Mouse (Mus musculus) cerebellum, adult 2 months (tissue): ENCODE results near the gene Slit3.

Source experiments
- CTCF ChIP-seq: fragments of 200-500 bp; IDR thresholded peaks from 2 replicates; pipeline ENCODE4 v1.5.1; 2011; ENCODE audit warnings: low read depth, mild to moderate bottlenecking, control low read depth, low read length, moderate library complexity, borderline replicate concordance; ENCODE audit not compliant: insufficient read depth
- POLR2A ChIP-seq: fragments of 200-500 bp; IDR thresholded peaks from 2 replicates; pipeline ENCODE4 v1.6.1; 2011; ENCODE audit warnings: low read length, control low read depth, borderline replicate concordance; ENCODE audit not compliant: insufficient read depth

DNA sequence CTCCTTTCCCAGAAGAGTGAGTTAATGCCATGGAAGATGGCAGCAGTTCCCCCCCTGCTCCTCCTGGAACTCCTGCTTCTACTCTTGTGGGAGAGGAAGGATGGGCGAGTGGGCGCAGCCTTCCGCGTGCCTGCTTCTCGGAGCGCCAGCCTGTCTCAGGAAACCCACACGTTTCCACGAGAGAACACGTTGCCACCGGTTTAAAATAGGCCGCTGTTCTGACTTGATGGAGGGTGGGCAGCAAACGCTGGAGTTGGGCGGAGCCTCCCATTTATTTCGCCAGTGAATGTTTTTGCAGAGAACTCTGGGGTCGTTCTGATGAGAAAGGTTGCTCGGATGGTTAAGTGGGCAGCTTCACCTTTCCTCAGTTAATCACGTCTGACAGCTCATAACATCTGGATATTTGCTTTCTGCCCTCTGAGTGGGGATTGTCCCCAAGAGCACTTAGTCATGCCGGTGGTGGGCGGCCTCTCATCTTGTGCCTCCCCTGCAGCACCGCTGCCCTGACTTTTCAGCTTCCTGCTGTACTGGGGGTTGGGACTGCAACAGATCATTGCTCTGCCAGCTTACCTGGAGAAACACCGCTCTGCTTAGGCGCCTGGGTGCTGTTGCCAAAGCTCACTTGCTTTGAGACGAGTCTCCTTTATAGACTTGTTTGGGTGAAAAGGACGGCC, 57.3 kb downstream of the Slit3 start:
- TF ChIP-seq POLR2A, result no peak
- TF ChIP-seq CTCF, result no peak
